Mouse (Mus musculus) intestine, embryonic 16.5 days (tissue): ENCODE measurements around the gene Per2. TPM values are rescaled to one million over a fixed set of nuclear protein-coding genes. Genes with fewer than 3 reads are reported as not detected.
"Not testable (repeated sequence)": the region's sequence is repeated elsewhere in the genome, so short reads cannot be mapped to it uniquely, and the experiment has no call there.

Experiments used
- ATAC-seq: fragments of 200-750 bp; cut with Nextera tagmentation; 2 replicates; pipeline ENCODE4 v1.8.0; 2017; ENCODE audit warnings: moderate TSS enrichment, moderate library complexity
- H3K27ac ChIP-seq: fragments of 300-500 bp; sonication (generic); 2 replicates; pipeline ENCODE4 v1.5.1; 2014; ENCODE audit warnings: mild to moderate bottlenecking, low read length
- H3K27me3 ChIP-seq: fragments of 300-500 bp; sonication (generic); replicated peaks from 2 replicates; pipeline ENCODE4 v1.6.1; 2014; ENCODE audit warnings: low read length, control low read depth, mixed read lengths; ENCODE audit not compliant: control insufficient read depth, insufficient read depth
- H3K36me3 ChIP-seq: fragments of 300-500 bp; sonication (generic); 2 replicates; pipeline ENCODE4 v1.6.1; 2014; ENCODE audit warnings: low read length, control low read depth; ENCODE audit not compliant: control insufficient read depth, insufficient read depth
- H3K4me1 ChIP-seq: fragments of 300-500 bp; sonication (generic); 2 replicates; pipeline ENCODE4 v1.6.1; 2014; ENCODE audit warnings: low read length, control low read depth, mixed read lengths; ENCODE audit not compliant: control insufficient read depth, insufficient read depth
- H3K4me2 ChIP-seq: fragments of 300-500 bp; sonication (generic); 2 replicates; pipeline ENCODE4 v1.6.1; 2014; ENCODE audit warnings: low read depth, low read length, control low read depth
- H3K4me3 ChIP-seq: fragments of 300-500 bp; sonication (generic); 2 replicates; pipeline ENCODE4 v1.5.1; 2014; ENCODE audit warnings: mild to moderate bottlenecking, low read length
- H3K9ac ChIP-seq: fragments of 300-500 bp; sonication (generic); 2 replicates; pipeline ENCODE4 v1.6.1; 2014; ENCODE audit warnings: low read depth, low read length
- H3K9me3 ChIP-seq: fragments of 300-500 bp; sonication (generic); 2 replicates; pipeline ENCODE4 v1.6.1; 2016; ENCODE audit warnings: low read length, control low read depth; ENCODE audit not compliant: control insufficient read depth
- WGBS: fragments of 180-500 bp; shearing (Covaris S2); extraction: QIAGEN DNeasy Blood & Tissue Kit; methylation state at CpG from one replicate; pipeline ENCODE4 v1.1.7; 2014; 5-methylcytosine and 5-hydroxymethylcytosine counted together
- polyA plus RNA-seq: library from polyadenylated mRNA; unstranded; fragments of >200 nt; fragmentation: Nextera tagmentation; extraction: Ambion mirVana; gene quantifications from 2 replicates; pipeline ENCODE4 v1.2.1, GENCODE M21; 2015

Per2 gene
- polyA plus RNA-seq, 1 experiment from 2014 or later = 8.9 TPM

DNA sequence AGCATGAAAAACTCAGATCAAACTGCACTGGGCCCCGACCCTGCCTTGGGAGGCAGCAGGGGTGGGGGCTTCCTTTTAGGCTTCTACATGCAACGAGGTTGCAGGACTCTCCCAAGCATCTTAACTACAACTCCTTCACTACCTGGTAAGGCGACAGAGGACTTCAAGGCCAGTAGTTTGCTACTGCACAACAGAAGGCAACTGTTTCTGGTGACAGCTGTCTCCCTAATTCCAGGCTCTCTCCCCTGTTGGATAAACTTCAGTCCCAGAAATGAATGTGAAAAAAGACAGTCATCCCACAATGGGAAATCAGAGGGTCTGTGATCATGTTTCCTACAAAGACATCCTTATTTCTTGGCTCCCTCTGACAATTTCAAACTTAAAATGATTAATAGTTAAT lies 26.3 kb upstream of the Per2 start:
- H3K36me3 ChIP-seq = no peaks in the 10 kb centered on the region
- no peaks in the 10 kb centered on the region for H3K27me3 ChIP-seq
- 73% methylated on average over 3 of the region's 3 CpGs for WGBS
- peaks cover 4% of the 10 kb centered on the region; the same call in 1 of the 2 replicates for H3K4me1 ChIP-seq
- H3K4me2 ChIP-seq = no peak overlapping the region
- H3K9me3 ChIP-seq = no peaks in the 10 kb centered on the region
- H3K4me3 ChIP-seq = no peak overlapping the region
- no peak for ATAC-seq
- no peak overlapping the region for H3K27ac ChIP-seq
- H3K9ac ChIP-seq = no peak overlapping the region

DNA sequence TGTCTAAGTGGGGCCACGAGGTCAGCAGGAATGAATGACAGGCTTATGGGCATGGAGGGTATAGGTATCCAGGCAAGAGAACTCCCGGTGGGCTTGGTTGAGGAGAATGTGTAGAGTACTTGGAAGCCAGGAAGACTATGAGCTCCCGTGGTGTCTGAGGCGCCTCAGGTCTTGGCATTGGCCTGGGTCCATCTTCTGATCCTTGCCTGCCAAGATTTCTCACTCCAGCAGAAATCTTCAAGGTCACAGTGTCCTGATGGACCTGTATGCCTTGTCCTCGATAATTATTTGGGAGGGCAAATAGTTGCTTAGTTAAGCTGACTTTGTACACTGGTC lies 24.9 kb upstream of the Per2 start:
- Histone ChIP-seq H3K9ac (no peak overlapping the region), H3K4me3 (no peak overlapping the region), H3K9me3 (no peaks in the 10 kb centered on the region), H3K4me2 (no peak overlapping the region), H3K27me3 (no peaks in the 10 kb centered on the region), H3K4me1 (peaks cover 4% of the 10 kb centered on the region; the same call in 1 of the 2 replicates), H3K27ac (no peak overlapping the region), H3K36me3 (no peaks in the 10 kb centered on the region)
- WGBS = 73% methylated on average over 5 of the region's 5 CpGs
- ATAC-seq = no peak

DNA sequence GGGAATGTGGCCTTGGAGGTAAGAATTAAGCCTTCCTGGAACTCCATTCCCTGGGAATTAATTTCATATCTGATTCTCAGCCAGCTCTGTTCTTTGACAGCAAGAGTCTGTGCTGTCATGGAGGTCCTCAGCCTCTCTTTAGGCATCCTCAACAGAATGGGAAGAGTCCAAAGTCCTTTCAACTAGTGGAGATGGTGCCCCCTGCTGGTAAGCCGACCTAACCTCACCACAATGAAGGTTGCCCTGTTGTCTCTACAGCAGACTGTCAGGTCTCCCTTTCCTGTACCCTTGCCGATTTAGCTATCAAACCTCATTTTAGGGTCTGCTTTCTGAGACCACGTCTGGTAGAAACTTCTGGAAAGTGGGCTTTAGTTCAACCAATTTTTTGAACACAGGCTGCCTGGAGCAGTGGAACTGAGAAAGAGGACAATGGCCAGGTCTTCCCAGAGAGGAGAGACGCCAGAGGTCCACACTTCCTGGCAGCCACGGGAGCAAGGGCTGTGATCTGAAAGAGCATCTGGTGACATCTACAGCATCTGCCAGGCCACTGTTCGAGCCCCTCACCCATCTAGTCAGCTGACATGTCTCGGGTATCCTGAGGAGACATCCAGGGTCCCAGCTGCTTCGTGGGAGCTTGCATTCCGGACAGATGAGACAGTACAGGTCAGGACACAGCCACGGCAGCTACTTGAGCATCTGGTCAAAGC lies 24.3 kb upstream of the Per2 start:
- no peak overlapping the region for H3K4me2 ChIP-seq

DNA sequence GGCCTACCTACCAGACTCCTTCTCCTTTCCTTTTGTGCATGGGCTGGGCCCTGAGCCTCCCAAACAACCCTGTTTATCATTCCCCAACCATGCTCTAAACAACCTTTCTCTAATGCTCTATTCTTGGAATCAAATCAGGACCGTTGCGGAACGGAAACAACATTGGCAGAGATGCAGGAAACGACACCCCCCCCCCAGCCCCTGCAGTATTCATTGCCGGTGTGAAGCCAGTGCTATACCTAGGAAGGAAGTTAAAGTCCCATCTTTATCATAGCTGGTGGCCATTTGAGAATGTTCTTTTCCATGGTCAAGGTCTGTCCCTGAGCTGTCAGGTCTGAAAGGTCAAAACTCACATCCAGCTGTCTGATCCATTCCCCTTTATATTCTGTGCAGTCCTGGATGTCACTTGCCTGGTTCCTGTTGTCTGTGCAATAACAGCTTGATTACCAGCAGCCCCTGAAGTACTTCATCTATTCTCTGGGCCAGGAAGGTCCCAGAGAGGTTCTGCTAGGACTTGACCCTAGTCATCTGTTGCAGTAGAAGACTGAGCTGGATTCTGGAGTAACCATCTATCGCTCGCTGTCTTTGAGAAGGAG lies 23.6 kb upstream of the Per2 start:
- no peak overlapping the region for H3K9ac ChIP-seq
- no peaks in the 10 kb centered on the region for H3K36me3 ChIP-seq
- H3K27me3 ChIP-seq = no peaks in the 10 kb centered on the region
- H3K9me3 ChIP-seq = no peaks in the 10 kb centered on the region
- no peak overlapping the region for H3K27ac ChIP-seq
- 74% methylated on average over 7 of the region's 7 CpGs for WGBS
- H3K4me1 ChIP-seq = peaks cover 4% of the 10 kb centered on the region; the same call in 1 of the 2 replicates
- no peak for ATAC-seq
- no peak overlapping the region for H3K4me3 ChIP-seq
- no peak overlapping the region for H3K4me2 ChIP-seq

More for the DNA sequence above, 24.3 kb upstream of the Per2 start:
- H3K9ac ChIP-seq = no peak overlapping the region
- no peak overlapping the region for H3K4me3 ChIP-seq
- peak; percentile 88 for ATAC-seq
- no peaks in the 10 kb centered on the region for H3K9me3 ChIP-seq
- peaks cover 4% of the 10 kb centered on the region; the same call in 1 of the 2 replicates for H3K4me1 ChIP-seq
- no peaks in the 10 kb centered on the region for H3K27me3 ChIP-seq
- WGBS = 35% methylated on average over 10 of the region's 10 CpGs
- no peak overlapping the region for H3K27ac ChIP-seq
- no peaks in the 10 kb centered on the region for H3K36me3 ChIP-seq

DNA sequence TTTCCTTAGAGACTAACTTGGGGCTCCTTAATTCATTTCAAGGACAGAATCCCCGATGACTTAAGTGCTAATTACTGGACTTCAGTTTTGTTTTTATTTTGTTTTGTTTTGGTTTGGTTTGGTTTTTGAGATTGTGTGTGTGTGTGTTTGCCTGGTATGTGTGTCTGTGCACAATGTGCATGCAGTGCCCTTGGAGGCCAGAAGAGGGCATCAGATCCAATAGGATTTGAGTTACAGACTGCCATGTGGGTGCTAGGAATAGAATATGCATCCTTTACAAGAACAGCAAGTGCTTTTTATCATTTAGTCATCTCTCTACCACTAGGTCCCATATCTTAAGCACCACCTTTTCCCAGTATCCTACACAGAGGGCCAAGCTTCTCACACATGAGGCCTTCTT lies 19.8 kb upstream of the Per2 start:
- H3K4me1 ChIP-seq = peaks cover 4% of the 10 kb centered on the region; the same call in 1 of the 2 replicates
- H3K4me3 ChIP-seq = no peak overlapping the region
- H3K4me2 ChIP-seq = no peak overlapping the region
- H3K9me3 ChIP-seq = no peaks in the 10 kb centered on the region
- H3K36me3 ChIP-seq = no peaks in the 10 kb centered on the region
- no peak overlapping the region for H3K27ac ChIP-seq
- H3K9ac ChIP-seq = no peak overlapping the region
- H3K27me3 ChIP-seq = no peaks in the 10 kb centered on the region
- WGBS = 98% methylated on average over 1 of the region's 1 CpGs
- no peak for ATAC-seq

DNA sequence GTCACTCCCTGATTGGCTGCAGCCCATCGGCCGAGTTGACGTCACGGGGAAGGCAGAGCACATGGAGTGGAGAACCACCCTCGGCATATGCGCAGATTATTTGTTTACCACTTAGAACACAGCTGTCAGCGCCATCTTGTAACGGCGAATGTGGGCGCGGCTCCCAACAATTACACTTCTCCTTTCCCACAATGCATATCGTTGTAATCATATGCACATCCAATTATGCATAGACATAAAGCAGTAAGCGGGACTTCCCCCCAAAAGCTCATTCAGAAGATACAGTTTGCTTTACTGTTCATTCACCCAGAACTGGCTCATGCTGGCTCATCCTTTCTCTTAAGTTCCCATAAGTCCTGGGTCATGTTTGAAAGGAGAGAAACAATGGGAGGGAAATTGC lies 19.0 kb upstream of the Per2 start:
- not testable (repeated sequence) for H3K27ac ChIP-seq, ATAC-seq
- 97% methylated on average over 10 of the region's 13 CpGs for WGBS

DNA sequence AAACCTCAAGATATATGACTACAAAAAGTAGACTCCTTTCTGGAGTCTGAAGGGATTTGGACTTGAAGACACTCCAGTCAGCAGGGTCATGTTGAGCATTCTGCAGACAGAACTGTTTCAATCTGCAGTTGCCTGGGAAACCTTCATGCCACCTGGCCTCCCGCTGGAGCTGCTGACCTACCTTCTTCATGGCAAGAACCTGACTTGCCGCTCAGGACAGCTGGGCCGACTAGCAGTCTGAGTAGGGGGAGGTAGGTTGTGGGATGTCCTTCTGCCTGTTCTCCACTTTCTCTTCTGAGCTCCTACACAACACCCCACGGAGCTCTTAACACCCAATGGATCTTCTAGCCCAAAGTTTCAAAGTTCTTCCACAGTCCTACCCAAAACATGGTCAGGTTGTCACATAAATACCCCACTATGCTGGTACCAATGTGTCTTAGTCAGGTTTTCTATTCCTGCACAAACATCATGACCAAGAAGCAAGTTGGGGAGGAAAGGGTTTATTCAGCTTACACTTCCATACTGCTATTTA lies 10.8 kb upstream of the Per2 start:
- 85% methylated on average over 4 of the region's 4 CpGs for whole genome bisulfite sequencing
- Histone ChIP-seq H3K4me1 (peaks cover 7% of the 10 kb centered on the region), H3K27ac (no peak overlapping the region), H3K36me3 (no peaks in the 10 kb centered on the region), H3K9ac (no peak overlapping the region), H3K27me3 (no peaks in the 10 kb centered on the region), H3K9me3 (no peaks in the 10 kb centered on the region), H3K4me3 (no peak overlapping the region), H3K4me2 (no peak overlapping the region)
- ATAC-seq = no peak

More for the DNA sequence above, 19.0 kb upstream of the Per2 start:
- H3K27me3 ChIP-seq, H3K4me2 ChIP-seq, H3K36me3 ChIP-seq, H3K4me1 ChIP-seq, H3K4me3 ChIP-seq, H3K9ac ChIP-seq, H3K9me3 ChIP-seq: not testable (repeated sequence)

DNA sequence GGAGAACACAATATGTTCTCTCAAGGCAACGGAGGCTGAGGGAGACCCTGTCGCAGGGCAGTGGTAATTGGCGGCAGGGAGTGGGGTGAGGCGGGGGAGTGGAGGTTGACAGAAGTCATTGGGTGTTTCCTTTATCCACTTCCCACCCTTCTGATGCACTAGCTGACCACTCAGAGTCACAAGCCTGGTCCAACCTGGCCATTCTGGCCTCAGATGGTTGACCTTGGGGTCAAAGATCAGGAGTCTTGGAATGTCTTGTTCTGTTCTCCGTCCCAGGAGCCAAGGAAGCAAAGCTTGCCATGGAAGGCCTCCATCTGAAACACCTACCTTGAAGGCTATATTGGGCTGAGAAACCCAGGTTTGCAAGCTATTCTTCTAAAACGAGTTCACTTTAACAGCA lies 7.1 kb upstream of the Per2 start:
- H3K9me3 ChIP-seq = no peaks in the 10 kb centered on the region
- no peak overlapping the region for H3K4me3 ChIP-seq
- H3K36me3 ChIP-seq = no peaks in the 10 kb centered on the region
- 0 out of 2 replicates have a peak overlapping the region, but pooled peaks have one; percentile 97 for H3K27ac ChIP-seq
- H3K27me3 ChIP-seq = no peaks in the 10 kb centered on the region
- WGBS = 84% methylated on average over 6 of the region's 6 CpGs
- no peak for ATAC-seq
- H3K4me1 ChIP-seq = peaks cover 11% of the 10 kb centered on the region
- H3K9ac ChIP-seq = no peak overlapping the region
- H3K4me2 ChIP-seq = no peak overlapping the region

DNA sequence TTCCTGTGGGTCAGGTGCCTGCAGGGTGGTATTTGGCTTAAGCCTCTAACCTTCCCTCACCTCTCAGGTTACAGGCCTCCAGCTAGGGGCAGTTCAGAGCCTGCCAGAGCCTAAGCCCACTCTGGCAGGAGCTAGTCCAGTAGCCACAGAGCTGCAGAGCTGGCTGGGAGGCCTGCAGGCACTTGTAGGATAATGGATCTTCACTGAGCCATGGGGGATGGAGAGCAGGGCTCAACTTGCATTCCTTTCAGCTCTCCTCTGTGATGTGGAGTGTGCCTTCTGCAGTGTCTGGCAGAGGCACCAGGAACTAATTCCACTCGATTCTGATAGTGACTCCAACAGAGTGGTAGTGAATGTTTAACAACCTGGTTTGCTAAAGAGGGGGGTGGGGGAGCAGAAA lies 6.1 kb upstream of the Per2 start:
- Histone ChIP-seq H3K9ac (peak overlapping the region; percentile 68), H3K9me3 (no peaks in the 10 kb centered on the region), H3K4me1 (peaks cover 17% of the 10 kb centered on the region), H3K27ac (peak overlapping the region; percentile 97), H3K4me3 (peak overlapping the region; percentile 39), H3K36me3 (no peaks in the 10 kb centered on the region), H3K4me2 (peak overlapping the region; percentile 54), H3K27me3 (no peaks in the 10 kb centered on the region)
- WGBS = 10% methylated on average over 1 of the region's 1 CpGs
- peak; percentile 79 for ATAC-seq
